Mouse (Mus musculus): ENCODE data around the gene Gm39566.
"Not testable (repeated sequence)": the region's sequence is repeated elsewhere in the genome, so short reads cannot be mapped to it uniquely, and the experiment has no call there.

The Gm39566 gene

DNA sequence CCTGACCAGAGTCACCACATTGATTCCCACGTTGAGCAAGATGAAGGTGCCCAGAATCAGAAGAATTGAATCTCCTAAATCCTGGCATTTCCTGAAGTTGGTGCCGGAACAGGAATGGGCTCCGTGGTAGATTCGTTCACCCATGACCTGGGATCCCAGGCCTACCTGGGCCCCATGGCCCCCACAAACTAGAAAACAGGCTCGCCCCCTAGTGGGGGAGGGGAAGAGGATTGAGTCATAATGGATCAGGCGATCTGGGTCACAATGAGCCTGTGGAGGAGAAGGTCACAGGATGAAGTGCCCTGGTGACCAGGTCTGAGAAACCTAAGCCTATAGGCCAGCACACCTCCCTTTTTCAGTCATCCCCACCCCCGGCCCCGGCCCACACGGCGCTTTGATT, at the start of gene Gm39566:
TSS of gene Gm39566 (minus strand) at position 144 of the 400 bp plus-strand sequence.
- DNase-seq, result peak; percentile 48

- no peak for DNase-seq
Measured at GRCm38 (mm10) chr11:69864138-69864860, 49.2 kb upstream of the Gm39566 start.

DNA sequence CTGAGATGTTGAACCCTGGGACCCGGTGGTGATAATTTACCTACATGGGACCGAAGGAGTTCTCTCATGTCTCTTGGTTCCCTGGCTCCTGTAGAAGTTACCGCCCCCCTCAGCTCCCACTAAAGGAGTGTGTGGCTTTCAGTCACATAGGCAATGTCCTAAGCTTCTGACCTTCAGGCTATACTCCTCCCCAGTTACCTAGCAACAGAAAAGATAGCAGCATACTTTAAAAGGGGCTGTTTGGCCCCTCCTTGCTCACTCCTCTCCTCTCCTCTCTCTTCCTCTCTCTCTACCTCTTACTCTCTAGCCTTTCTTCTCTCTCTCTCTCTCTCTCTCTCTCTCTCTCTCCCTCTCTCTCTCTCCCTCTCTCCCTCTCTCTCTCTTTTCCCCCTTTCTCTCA, 48.6 kb upstream of the Gm39566 start:
- DNase-seq, result not testable (repeated sequence)

- no peak for DNase-seq
Measured at GRCm38 (mm10) chr11:69858113-69858998, 43.3 kb upstream of the Gm39566 start, which contains the start of gene Tnk1. Gene Tnk1, minus strand, starts transcription at chr11:69858730.

DNA sequence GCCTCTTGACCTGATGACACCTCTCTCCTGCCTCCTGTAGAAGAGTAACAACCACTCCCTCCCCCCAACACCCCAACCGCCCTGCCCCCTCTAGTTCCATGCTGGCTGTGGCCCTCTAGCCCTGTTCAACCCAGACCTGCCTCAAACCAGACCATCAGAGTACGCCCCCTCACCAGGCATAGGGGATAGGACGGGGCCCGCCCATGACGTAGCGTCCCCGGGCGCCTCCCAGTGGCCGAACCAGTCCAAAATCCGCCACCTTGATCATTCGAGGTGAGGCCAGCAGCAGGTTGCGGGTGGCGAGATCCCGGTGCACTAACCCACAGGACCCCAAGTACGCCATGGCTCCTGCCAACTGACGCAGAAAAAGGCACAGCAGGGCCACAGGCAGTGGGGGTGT, 40.2 kb upstream of the Gm39566 start:
- DNase-seq, result peak; percentile 68

DNA sequence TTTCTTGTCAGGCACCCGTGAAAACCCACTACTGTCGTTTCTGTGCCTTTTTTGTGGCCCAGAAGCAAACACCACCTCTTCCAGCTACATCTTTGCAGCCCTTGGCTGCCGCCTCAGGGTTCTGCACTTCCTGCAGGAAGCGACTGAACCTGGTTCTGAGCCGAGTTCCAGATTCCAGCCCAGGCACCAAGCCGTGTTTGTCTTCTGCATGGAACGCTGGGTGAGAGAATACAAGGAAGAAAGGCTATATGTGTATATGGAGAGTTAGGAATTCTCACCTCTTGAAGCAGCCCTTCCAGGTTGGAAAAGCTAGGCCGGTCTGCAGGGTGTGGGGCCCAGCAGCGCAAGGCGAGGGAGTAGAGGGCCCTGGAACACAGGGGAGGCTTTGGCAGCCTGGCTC, 39.6 kb upstream of the Gm39566 start:
- no peak for DNase-seq

GRCm38 (mm10) chr11:69853994-69854393, 38.9 kb upstream of the Gm39566 start:
- no peak for DNase-seq

GRCm38 (mm10) chr11:69850754-69851153, 35.7 kb upstream of the Gm39566 start:
- peak; percentile 54 for DNase-seq

- DNase-seq, result no peak
Measured at GRCm38 (mm10) chr11:69849884-69850283, 34.8 kb upstream of the Gm39566 start.

- no peak for DNase-seq
Measured at GRCm38 (mm10) chr11:69849128-69849527, 34.0 kb upstream of the Gm39566 start.

DNA sequence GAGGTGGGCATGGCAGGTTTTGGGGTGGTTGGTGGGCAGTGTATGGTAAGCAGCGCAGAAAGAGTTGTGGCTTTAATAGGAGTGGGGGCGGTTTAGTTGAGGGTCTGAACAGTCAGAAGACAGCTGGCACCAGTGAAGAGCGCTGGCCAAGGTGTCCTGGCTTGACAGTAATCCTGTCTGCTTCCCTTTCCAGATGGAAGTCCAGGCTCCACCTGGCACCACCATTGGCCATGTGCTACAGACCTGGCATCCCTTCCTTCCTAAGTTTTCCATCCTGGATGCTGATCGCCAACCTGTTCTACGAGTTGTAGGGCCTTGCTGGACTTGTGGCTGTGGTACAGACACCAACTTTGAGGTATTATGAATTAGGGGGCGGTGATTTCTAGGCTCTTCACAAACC, 32.9 kb upstream of the Gm39566 start:
- no peak for DNase-seq

DNA sequence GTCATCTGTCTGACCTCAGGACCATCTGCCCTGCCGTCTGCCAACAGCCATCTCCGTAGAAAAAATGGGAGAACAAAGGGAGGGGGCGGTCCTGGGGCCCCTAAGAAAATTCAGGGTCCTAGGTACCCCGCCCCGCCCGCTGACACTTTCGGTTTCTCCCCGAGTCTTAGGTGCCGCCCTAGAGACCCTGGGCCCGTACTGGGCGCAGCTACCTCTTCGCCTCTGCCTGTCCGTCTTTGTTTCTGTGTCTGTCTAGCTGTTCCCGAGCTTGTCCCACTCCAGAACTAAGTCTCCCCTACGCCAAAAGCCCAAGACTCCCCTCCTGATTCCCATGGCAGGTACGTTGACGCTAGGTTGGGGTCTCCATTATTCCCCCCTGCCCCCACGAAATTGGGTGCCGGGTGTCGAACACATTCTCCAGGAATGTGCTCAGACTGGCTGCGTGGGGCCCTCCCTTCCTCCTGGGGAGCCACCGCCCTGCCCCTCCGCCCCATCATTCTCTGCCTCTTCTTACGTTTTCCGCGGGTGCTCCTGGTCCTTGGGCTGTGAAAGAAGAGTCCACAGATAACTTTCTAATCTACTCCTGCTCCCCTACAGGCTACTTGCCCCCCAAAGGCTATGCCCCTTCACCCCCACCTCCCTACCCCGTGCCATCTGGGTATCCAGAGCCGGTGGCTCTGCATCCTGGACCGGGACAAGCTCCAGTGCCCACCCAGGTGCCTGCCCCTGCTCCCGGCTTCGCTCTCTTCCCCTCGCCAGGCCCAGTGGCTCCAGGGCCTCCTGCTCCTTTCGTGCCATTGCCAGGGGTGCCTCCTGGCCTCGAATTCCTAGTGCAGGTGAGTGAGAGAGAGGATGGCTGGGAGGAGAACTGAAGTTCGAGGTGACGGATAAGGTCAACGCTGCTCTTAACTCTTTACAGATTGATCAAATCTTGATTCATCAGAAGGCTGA, 31.9 kb upstream of the Gm39566 start:
- DNase-seq, result no peak

DNA sequence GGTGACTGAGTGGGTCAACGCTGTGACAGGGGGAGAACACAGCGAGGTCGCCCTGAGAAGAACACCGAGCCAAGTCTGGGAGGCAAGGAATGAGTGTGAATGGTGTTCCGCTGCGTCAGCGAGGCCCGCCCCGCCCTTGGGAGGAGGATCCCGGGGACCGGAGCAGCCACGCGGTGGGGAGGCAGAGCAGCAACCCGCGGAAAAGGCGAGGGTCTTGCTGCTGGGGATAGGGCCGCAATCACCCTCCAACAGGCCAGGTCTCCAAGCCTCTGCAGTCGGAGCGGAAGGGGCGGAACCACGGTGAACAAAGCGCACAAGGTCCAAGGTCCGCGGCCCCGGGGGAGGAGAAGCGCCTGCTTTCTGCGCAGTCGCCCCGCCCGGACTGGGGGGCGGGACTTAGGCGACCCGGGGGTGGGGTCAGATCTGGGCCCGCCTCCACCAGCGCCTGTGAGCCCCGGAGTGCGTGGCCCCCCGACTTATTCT, 31.1 kb upstream of the Gm39566 start, which contains the start of gene Plscr3:
TSS of gene Plscr3 (plus strand) at position 179 of the 483 bp plus-strand sequence.
- DNase-seq, result peak; percentile 96

- no peak for DNase-seq
Measured at GRCm38 (mm10) chr11:69838714-69839104, 23.6 kb upstream of the Gm39566 start.

DNA sequence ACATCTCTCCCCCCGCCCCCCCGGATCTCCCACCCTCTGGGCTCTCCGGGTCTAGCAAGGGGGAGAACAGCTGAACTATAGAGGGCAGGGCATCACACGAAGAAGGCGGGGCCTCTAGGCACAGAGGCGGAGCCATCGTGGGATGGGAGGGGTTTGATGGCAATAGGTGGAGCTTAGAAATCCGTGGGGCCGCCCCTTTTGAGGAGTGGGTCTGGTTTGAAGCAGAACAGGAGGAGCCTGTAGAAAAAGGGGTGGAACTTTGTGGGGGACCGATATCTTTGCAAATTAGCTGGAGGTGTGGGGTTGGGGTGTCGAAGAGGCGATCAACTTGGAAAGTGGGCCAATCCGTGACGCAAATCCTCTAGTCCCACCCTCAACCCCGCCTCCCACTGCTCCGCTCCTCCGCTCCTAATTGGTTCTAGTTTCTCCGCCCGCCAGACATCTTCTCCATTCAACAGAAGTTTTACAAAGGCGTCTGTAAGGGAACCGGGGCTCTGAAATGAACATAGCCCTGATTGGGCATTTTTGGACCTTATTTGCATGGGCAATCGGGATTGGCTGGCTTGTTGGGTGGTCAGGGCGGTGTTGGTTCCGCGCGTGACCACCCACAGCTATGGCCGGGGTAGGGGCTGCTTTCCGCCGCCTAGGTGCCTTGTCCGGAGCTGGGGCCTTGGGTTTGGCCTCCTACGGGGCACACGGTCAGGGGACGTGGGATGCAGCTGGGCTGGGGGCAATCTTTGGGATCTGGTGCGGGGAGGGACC, 23.0 kb upstream of the Gm39566 start, which contains the start of gene Tmem256:
TSS of gene Tmem256 (plus strand) at position 563 of the 762 bp plus-strand sequence.
- DNase-seq, result peak; percentile 91

DNA sequence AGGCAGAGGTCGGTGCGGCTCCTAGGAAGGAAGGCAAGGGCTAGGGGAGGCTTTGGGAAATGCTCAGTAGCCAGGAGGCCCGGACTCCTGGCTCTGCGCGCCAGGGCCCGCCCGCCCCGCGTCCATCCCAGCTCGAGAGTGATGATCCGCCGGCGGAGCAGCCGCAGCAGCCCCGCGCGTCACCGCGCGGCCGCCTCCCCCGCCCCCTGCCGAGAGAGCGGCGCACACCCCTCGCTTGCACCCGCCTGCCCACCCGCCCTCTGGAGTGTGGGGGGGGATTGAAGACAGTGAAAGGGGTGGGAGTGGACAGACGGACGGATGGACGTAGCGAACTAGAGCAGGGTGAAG, 22.5 kb upstream of the Gm39566 start, which contains the start of gene Nlgn2:
TSS of gene Nlgn2 (minus strand) at position 181 of the 348 bp plus-strand sequence.
- DNase-seq, result no peak

- no peak for DNase-seq
Measured at GRCm38 (mm10) chr11:69836703-69837576, 21.8 kb upstream of the Gm39566 start.

DNA sequence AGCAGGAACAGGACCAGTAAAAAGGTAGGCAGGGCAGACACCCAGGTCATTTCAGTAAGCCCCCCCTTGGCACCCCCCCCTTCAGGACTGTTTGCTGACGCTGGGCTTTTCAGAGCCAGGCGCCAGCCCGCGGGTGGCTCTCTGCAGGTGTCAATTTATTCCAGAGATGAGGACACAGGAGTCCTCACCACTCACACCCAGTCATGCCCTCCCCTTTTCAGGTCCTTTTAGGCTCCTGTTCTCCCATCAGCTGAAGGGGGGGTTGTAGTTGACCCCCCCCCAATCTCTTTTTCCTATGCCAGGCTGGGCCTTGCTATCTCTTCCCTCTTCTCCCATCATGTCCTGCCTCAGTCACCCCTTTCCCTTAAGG, 20.9 kb upstream of the Gm39566 start:
- no peak for DNase-seq

GRCm38 (mm10) chr11:69835326-69835965, 20.3 kb upstream of the Gm39566 start:
- DNase-seq, result no peak

- DNase-seq, result peak; percentile 68
Measured at GRCm38 (mm10) chr11:69834001-69834549, 19.0 kb upstream of the Gm39566 start.
